Mouse (Mus musculus) lung, embryonic 14.5 days (tissue): ENCODE data around the gene Actl10. TPM values are rescaled to one million over a fixed set of nuclear protein-coding genes. Genes with fewer than 3 reads are reported as not detected.

ENCODE experiments used
- ATAC-seq: fragments of 200-750 bp; cut with Nextera tagmentation; 2 replicates; pipeline ENCODE4 v1.8.0; 2017; ENCODE audit warnings: mild to moderate bottlenecking, moderate TSS enrichment, moderate library complexity; ENCODE audit not compliant: insufficient read depth
- DNase-seq: peaks from one replicate; pipeline ENCODE4 v3.0.0-alpha.2; 2015
- H3K27ac ChIP-seq: fragments of 300-500 bp; sonication (generic); 2 replicates; pipeline ENCODE4 v1.5.1; 2014; ENCODE audit warnings: low read depth, mild to moderate bottlenecking, moderate library complexity
- H3K27me3 ChIP-seq: fragments of 300-500 bp; sonication (generic); 2 replicates; pipeline ENCODE4 v1.6.1; 2014; ENCODE audit warnings: low read length, control low read depth; ENCODE audit not compliant: insufficient read depth
- H3K36me3 ChIP-seq: fragments of 300-500 bp; sonication (generic); 2 replicates; pipeline ENCODE4 v1.6.1; 2014; ENCODE audit warnings: control low read depth; ENCODE audit not compliant: insufficient read depth
- H3K4me1 ChIP-seq: fragments of 300-500 bp; sonication (generic); 2 replicates; pipeline ENCODE4 v1.6.1; 2014; ENCODE audit warnings: antibody characterized with exemption, control low read depth; ENCODE audit not compliant: insufficient read depth
- H3K4me2 ChIP-seq: fragments of 300-500 bp; sonication (generic); 2 replicates; pipeline ENCODE4 v1.6.1; 2014; ENCODE audit warnings: mild to moderate bottlenecking
- H3K4me3 ChIP-seq: fragments of 300-500 bp; sonication (generic); 2 replicates; pipeline ENCODE4 v1.5.1; 2014; ENCODE audit warnings: low read depth, low read length
- H3K9ac ChIP-seq: fragments of 300-500 bp; sonication (generic); 2 replicates; pipeline ENCODE4 v1.6.1; 2014
- H3K9me3 ChIP-seq: fragments of 300-500 bp; sonication (generic); 2 replicates; pipeline ENCODE4 v1.6.1; 2016; ENCODE audit warnings: low read depth, low read length, control low read depth
- CTCF ChIP-seq: IDR thresholded peaks from 2 replicates; pipeline ENCODE4 v1.5.1; 2016; ENCODE audit warnings: antibody characterized with exemption, low read depth
- WGBS: fragments of 180-500 bp; shearing (Covaris S2); extraction: QIAGEN DNeasy Blood & Tissue Kit; methylation state at CpG from one replicate; pipeline ENCODE4 v1.1.7; 2014; 5-methylcytosine and 5-hydroxymethylcytosine counted together
- polyA plus RNA-seq: library from polyadenylated mRNA; unstranded; fragments of >200 nt; fragmentation: Nextera tagmentation; extraction: Ambion mirVana; gene quantifications from 2 replicates; pipeline ENCODE4 v1.2.1, GENCODE M21; 2014

Actl10 gene
- polyA plus RNA-seq, 1 experiment from 2014 or later: 0.36 TPM

DNA sequence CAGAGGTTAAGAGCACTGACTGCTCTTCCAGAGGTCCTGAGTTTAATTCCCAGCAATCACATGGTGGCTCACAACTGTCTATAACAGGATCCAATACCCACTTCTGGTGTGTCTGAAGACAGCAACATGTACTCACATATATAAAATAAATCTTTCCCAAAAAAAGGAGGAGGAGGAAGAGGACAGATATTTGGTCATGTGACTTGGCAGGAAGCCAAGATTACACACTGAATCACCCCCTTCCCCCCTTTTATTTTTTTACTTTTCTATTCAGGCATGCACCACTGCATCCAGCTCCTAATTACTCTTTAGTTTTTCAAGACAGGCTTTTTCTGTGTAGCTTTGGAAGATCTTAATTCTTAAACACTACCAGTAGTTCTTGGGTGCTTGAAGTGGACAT, 30.1 kb upstream of the Actl10 start:
- peaks cover 61% of the 10 kb centered on the region for H3K36me3 ChIP-seq

DNA sequence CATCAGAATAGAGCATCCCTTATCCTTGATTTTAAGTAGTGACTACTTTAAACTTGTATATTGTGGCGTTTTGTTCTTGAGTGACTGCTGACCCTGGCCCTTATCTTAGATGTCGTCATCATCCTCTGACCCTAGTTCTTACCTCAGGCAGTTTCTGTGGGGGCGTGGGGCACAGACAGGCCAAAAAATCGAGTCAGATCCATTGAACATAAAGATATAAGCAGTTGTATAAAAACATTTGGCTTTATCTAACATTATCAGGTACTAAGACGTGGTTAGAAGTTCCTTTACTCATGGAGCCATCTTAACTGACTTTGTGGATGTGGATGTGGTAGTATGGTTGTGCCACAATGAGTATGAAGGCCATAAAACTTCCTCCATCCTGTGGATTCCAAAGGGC, 29.2 kb upstream of the Actl10 start:
- DNase-seq (no peak), ATAC-seq (no peak)
- no peaks in the 10 kb centered on the region for H3K9me3 ChIP-seq
- H3K27me3 ChIP-seq: no peaks in the 10 kb centered on the region
- no peak overlapping the region for H3K9ac ChIP-seq
- H3K27ac ChIP-seq: no peak overlapping the region
- no peak overlapping the region for H3K4me2 ChIP-seq
- no peak overlapping the region for H3K4me3 ChIP-seq
- WGBS: 80% methylated on average over 5 of the region's 5 CpGs
- TF ChIP-seq CTCF: no peak
- H3K36me3 ChIP-seq: peaks cover 53% of the 10 kb centered on the region
- no peaks in the 10 kb centered on the region for H3K4me1 ChIP-seq

More for the DNA sequence above, 30.1 kb upstream of the Actl10 start:
- Histone ChIP-seq H3K9ac (no peak overlapping the region), H3K27me3 (no peaks in the 10 kb centered on the region), H3K4me1 (no peaks in the 10 kb centered on the region), H3K4me3 (no peak overlapping the region), H3K27ac (no peak overlapping the region), H3K4me2 (no peak overlapping the region), H3K9me3 (no peaks in the 10 kb centered on the region)
- DNase-seq (no peak), ATAC-seq (no peak)
- no peak for TF ChIP-seq CTCF

DNA sequence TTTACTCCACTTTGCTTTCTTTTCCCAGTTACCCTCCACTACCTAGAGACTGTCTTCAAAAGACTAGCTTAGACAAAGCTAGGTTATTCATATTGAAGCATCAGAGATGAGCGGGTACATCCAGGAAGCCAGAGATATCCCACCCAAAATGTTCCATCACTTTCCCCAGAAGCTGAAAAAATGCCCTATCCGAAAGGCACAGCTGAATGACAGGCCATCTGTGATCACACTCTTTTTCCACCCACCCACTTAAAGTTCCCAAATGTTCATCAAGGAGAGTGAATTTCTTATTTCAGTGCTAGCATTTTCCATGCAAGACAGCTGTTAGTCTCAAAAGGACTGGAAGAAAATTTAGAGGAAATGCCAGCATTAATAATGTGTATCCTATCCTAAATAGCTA, 26.3 kb upstream of the Actl10 start:
- 87% methylated on average over 2 of the region's 2 CpGs for WGBS
- DNase-seq (no peak), ATAC-seq (no peak)
- TF ChIP-seq CTCF: no peak
- H3K4me2 ChIP-seq: no peak overlapping the region
- no peaks in the 10 kb centered on the region for H3K9me3 ChIP-seq
- no peaks in the 10 kb centered on the region for H3K27me3 ChIP-seq
- no peak overlapping the region for H3K4me3 ChIP-seq
- peaks cover 53% of the 10 kb centered on the region for H3K36me3 ChIP-seq
- H3K27ac ChIP-seq: no peak overlapping the region
- H3K4me1 ChIP-seq: no peaks in the 10 kb centered on the region
- no peak overlapping the region for H3K9ac ChIP-seq

DNA sequence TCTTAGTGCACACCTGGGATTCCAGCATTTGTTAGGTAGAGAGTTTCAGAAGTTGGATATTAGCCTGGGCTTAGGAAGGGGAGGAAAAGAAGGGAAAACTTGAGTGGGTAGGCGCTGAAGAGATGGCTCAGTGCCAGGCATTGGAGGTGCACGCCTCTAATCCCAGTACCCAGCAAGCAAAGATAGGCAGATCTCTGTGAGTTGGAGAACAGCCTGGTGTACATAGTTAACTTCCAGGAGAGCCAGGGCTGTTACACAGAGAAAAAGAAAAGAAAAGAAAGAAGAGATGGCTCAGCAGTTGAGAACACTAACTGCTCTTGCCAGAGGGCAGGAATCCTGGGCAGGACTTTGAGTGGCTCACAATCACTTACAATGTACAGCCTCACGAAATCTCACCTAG, 25.0 kb upstream of the Actl10 start:
- no peaks in the 10 kb centered on the region for H3K4me1 ChIP-seq
- no peak overlapping the region for H3K4me3 ChIP-seq
- no peaks in the 10 kb centered on the region for H3K27me3 ChIP-seq
- peak; percentile 33 for DNase-seq
- no peak overlapping the region for H3K4me2 ChIP-seq
- no peak overlapping the region for H3K9ac ChIP-seq
- no peak for ATAC-seq
- no peaks in the 10 kb centered on the region for H3K9me3 ChIP-seq
- H3K36me3 ChIP-seq: peaks cover 62% of the 10 kb centered on the region
- TF ChIP-seq CTCF: no peak
- WGBS: 59% methylated on average over 3 of the region's 3 CpGs
- peak overlapping the region; percentile 12; the same call in 1 of the 2 replicates for H3K27ac ChIP-seq

DNA sequence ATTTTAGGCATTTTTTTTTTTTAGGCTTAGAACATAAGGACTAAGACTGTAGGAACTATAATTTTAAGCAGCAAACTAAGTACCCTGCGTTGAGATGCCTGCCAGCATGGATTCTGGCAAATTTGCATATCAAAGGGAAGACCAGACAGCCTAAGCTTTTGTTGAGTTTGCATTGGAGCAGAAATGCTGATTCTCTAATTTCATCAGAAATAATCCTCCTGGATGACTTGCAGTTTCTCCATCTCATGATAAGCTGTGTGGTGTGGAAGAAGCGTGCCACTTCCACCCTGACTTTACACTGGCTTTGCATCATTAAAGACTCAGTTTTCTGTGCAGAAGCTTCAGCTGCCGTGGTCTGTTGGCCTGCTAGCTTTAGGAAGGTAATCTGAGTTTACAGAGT, 18.7 kb upstream of the Actl10 start:
- DNase-seq: no peak
- peaks cover 59% of the 10 kb centered on the region for H3K36me3 ChIP-seq

DNA sequence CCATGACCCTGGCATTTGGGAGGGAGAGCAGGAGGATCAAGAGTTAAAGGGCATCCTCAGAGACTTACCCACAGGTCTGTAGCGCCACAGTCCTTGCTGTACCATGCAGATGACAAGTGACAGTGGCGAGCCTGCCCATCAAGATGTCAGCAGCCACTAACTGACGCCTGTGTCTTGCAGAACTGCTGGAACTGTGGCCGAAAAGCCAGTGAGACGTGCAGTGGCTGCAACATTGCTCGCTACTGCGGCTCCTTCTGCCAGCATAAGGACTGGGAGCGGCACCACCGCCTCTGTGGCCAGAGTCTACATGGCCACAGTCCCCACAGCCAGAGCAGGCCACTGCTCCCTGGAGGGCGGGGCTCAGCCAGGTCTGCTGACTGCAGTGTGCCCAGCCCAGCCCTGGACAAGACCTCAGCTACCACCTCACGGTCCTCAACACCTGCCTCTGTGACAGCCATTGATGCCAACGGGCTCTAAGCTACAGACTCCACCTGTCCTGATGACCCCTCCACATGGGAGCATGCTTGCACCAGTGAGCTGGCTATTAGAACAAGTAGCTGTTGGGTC, 16.8 kb upstream of the Actl10 start:
- no peak for TF ChIP-seq CTCF
- Histone ChIP-seq H3K9ac (no peak overlapping the region), H3K4me1 (no peaks in the 10 kb centered on the region), H3K27me3 (no peaks in the 10 kb centered on the region), H3K27ac (no peak overlapping the region), H3K36me3 (peaks cover 48% of the 10 kb centered on the region), H3K4me2 (no peak overlapping the region), H3K9me3 (no peaks in the 10 kb centered on the region), H3K4me3 (no peak overlapping the region)
- ATAC-seq: no peak
- DNase-seq: no peak
- 85% methylated on average over 12 of the region's 12 CpGs for WGBS

More for the DNA sequence above, 18.7 kb upstream of the Actl10 start:
- ATAC-seq: no peak
- 67% methylated on average over 3 of the region's 3 CpGs for WGBS
- H3K9me3 ChIP-seq: no peaks in the 10 kb centered on the region
- no peaks in the 10 kb centered on the region for H3K27me3 ChIP-seq
- H3K4me3 ChIP-seq: no peak overlapping the region
- H3K4me1 ChIP-seq: no peaks in the 10 kb centered on the region
- no peak for TF ChIP-seq CTCF
- no peak overlapping the region for H3K9ac ChIP-seq
- H3K27ac ChIP-seq: no peak overlapping the region
- no peak overlapping the region for H3K4me2 ChIP-seq

DNA sequence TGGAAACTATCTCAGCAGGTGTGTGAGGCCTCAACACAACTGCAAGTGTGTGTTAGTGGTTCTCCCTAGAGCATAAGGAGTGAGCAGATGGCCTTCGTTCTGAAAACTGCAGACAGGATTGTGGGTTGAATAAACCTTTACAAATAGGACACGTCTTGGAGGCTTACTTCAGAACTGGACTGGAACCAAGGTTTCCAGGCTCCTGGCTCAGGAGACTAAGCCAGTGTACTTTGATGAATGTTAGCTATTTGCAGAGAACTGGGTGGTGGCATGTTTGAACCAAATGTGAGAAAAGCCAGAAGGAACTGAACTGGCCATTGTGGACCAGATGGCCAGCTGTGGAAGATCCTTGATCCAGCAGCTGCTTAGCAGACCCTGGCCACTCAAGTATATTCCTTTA, 13.3 kb upstream of the Actl10 start:
- Histone ChIP-seq H3K27ac (no peak overlapping the region), H3K9me3 (no peaks in the 10 kb centered on the region), H3K36me3 (peaks cover 28% of the 10 kb centered on the region), H3K4me3 (no peak overlapping the region), H3K27me3 (no peaks in the 10 kb centered on the region), H3K9ac (no peak overlapping the region; the same call in 1 of the 2 replicates), H3K4me2 (no peak overlapping the region), H3K4me1 (no peaks in the 10 kb centered on the region)
- no peak for TF ChIP-seq CTCF
- 40% methylated on average over 2 of the region's 2 CpGs for WGBS
- ATAC-seq (peak; percentile 26; the same call in 1 of the 2 replicates), DNase-seq (peak; percentile 31)

DNA sequence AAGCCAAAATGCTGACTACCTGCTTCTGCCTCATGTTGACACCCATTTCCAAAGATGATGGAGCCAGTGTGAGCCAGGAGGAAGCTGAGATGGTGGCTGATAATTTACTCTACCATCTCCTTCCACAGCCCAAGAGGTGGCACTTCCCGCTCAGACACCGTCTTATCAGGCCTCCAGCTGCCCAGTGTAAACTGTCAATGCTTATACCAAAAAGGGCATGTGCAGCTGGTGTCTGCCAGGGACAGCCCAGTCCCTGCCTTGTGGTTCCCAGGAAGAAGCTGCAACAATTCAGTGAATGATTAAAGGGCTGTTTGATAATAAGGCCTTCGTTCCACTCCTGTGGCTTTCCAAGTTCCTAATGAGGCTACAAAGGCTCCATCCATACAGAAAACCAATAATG, 12.9 kb upstream of the Actl10 start:
- Histone ChIP-seq H3K9me3 (no peaks in the 10 kb centered on the region), H3K36me3 (peaks cover 28% of the 10 kb centered on the region), H3K27me3 (no peaks in the 10 kb centered on the region), H3K4me3 (no peak overlapping the region), H3K4me1 (no peaks in the 10 kb centered on the region), H3K4me2 (no peak overlapping the region), H3K27ac (no peak overlapping the region), H3K9ac (no peak overlapping the region; the same call in 1 of the 2 replicates)
- DNase-seq (peak; percentile 34), ATAC-seq (peak; percentile 10; the same call in 1 of the 2 replicates)
- no peak for TF ChIP-seq CTCF
- 27% methylated on average over 3 of the region's 3 CpGs for WGBS
